Mouse (Mus musculus) bone marrow macrophage, adult 2 months (primary cell): ENCODE measurements around the gene Tspan5. TPM values are rescaled to one million over a fixed set of nuclear protein-coding genes. Genes with fewer than 3 reads are reported as not detected.

Experiments
- H3K27ac ChIP-seq: 2 replicates; pipeline ENCODE4 v1.5.1; 2012; ENCODE audit warnings: low read depth, low read length; ENCODE audit not compliant: insufficient read depth
- H3K4me1 ChIP-seq: 2 replicates; pipeline ENCODE4 v1.6.1; 2012; ENCODE audit warnings: low read length; ENCODE audit not compliant: control insufficient read depth, insufficient read depth
- H3K4me3 ChIP-seq: 2 replicates; pipeline ENCODE4 v1.5.1; 2012; ENCODE audit warnings: mild to moderate bottlenecking, low read length, moderate library complexity; ENCODE audit not compliant: insufficient read depth
- CTCF ChIP-seq: IDR thresholded peaks from 2 replicates; pipeline ENCODE4 v1.5.1; 2012; ENCODE audit warnings: low read depth, mild to moderate bottlenecking, low read length, moderate library complexity
- POLR2A ChIP-seq: IDR thresholded peaks from 2 replicates; pipeline ENCODE4 v1.6.1; 2012; ENCODE audit warnings: mild to moderate bottlenecking, low read depth, low read length, borderline replicate concordance
- polyA plus RNA-seq: library from polyadenylated mRNA; stranded (reverse); fragments of >200 nt; gene quantifications from 2 replicates; pipeline ENCODE4 v1.2.4, GENCODE M21; 2012; ENCODE audit not compliant: missing spikeins, insufficient read depth, insufficient read length

The Tspan5 gene
- polyA plus RNA-seq, 1 experiment = 11.2 TPM

- Histone ChIP-seq H3K4me1 (0 out of 2 replicates have a peak, but pooled peaks cover 3% of the 10 kb centered on the region), H3K4me3 (no peak overlapping the region), H3K27ac (no peak overlapping the region)
- no peak for TF ChIP-seq POLR2A
- no peak for TF ChIP-seq CTCF
These were observed 25.0 kb downstream of the Tspan5 start for GRCm38 (mm10) chr3:138767034-138767433.

GRCm38 (mm10) chr3:138768541-138769093 is 26.6 kb downstream of the Tspan5 start:
- Histone ChIP-seq H3K27ac (no peak overlapping the region), H3K4me1 (0 out of 2 replicates have a peak, but pooled peaks cover 3% of the 10 kb centered on the region), H3K4me3 (no peak overlapping the region)
- no peak for TF ChIP-seq POLR2A
- no peak for TF ChIP-seq CTCF

GRCm38 (mm10) chr3:138770650-138771331 is 28.8 kb downstream of the Tspan5 start:
- H3K4me1 ChIP-seq = 0 out of 2 replicates have a peak, but pooled peaks cover 3% of the 10 kb centered on the region
- TF ChIP-seq POLR2A = no peak
- TF ChIP-seq CTCF = no peak
- H3K4me3 ChIP-seq = no peak overlapping the region
- no peak overlapping the region for H3K27ac ChIP-seq

- no peak for TF ChIP-seq CTCF
- no peak for TF ChIP-seq POLR2A
- H3K4me1 ChIP-seq = 0 out of 2 replicates have a peak, but pooled peaks cover 3% of the 10 kb centered on the region
These were observed 29.7 kb downstream of the Tspan5 start for GRCm38 (mm10) chr3:138771549-138772333.

GRCm38 (mm10) chr3:138773871-138774606 is 32.0 kb downstream of the Tspan5 start:
- no peak for TF ChIP-seq POLR2A
- no peak for TF ChIP-seq CTCF
- 0 out of 2 replicates have a peak, but pooled peaks cover 3% of the 10 kb centered on the region for H3K4me1 ChIP-seq
- no peak overlapping the region for H3K27ac ChIP-seq
- no peak overlapping the region for H3K4me3 ChIP-seq

More at GRCm38 (mm10) chr3:138771549-138772333, 29.7 kb downstream of the Tspan5 start:
- H3K4me3 ChIP-seq = no peak overlapping the region
- H3K27ac ChIP-seq = no peak overlapping the region

GRCm38 (mm10) chr3:138774607-138774943 is 32.6 kb downstream of the Tspan5 start:
- Histone ChIP-seq H3K27ac (no peak overlapping the region), H3K4me3 (no peak overlapping the region), H3K4me1 (peaks cover 3% of the 10 kb centered on the region; the same call in 1 of the 2 replicates)
- TF ChIP-seq POLR2A = no peak
- no peak for TF ChIP-seq CTCF

- Histone ChIP-seq H3K27ac (no peak overlapping the region), H3K4me3 (no peak overlapping the region), H3K4me1 (peaks cover 3% of the 10 kb centered on the region; the same call in 1 of the 2 replicates)
- no peak for TF ChIP-seq POLR2A
- TF ChIP-seq CTCF = no peak
These were observed 34.1 kb downstream of the Tspan5 start for GRCm38 (mm10) chr3:138775926-138776715.

- TF ChIP-seq POLR2A = no peak
- no peak for TF ChIP-seq CTCF
- Histone ChIP-seq H3K4me1 (no peaks in the 10 kb centered on the region; the same call in 1 of the 2 replicates), H3K27ac (no peak overlapping the region), H3K4me3 (no peak overlapping the region)
These were observed 39.5 kb downstream of the Tspan5 start for GRCm38 (mm10) chr3:138781492-138781891.
